Mouse (Mus musculus): ENCODE results near the gene Tdrd5. TPM values are rescaled to one million over a fixed set of nuclear protein-coding genes. Genes with fewer than 3 reads are reported as not detected.

Gene Tdrd5
- total and polyA plus RNA-seq, 3 experiments: not detected

GRCm38 (mm10) chr1:156263946-156264345, 39.5 kb downstream of the Tdrd5 start:
- in situ Hi-C loops (cut with MboI; ENCODE audit: low pct_ligation_motif_present, low pct_unique_long_range_greater_than_20kb, low sequenced_read_pairs) (loop anchor here (10.0 kb wide), 1 partner anchor 271 kb away; no protein-coding TSS in a partner anchor), dilution Hi-C loops (cut with MboI; ENCODE audit: extremely low pct_ligation_motif_present, extremely low pct_unique_long_range_greater_than_20kb, low sequenced_read_pairs) (no loop called here)
- no peak for DNase-seq (ENCODE audit: extremely low read depth)
- TF ChIP-seq UBTF (IDR thresholded peaks at IDR 0.05; ENCODE audit: low read depth, low read length): no peak
- TF ChIP-seq MAX (IDR thresholded peaks at IDR 0.05; ENCODE audit: low read length): no peak
- no peak for TF ChIP-seq RCOR1 (conservative IDR thresholded peaks at IDR 0.05; ENCODE audit: low read depth, low read length)
- TF ChIP-seq CHD2 (IDR thresholded peaks at IDR 0.05; ENCODE audit: low read length): no peak
- no peak for TF ChIP-seq MAFK (IDR thresholded peaks at IDR 0.05; ENCODE audit: insufficient replicate concordance, low read length)
- TF ChIP-seq ZKSCAN1 (IDR thresholded peaks at IDR 0.05; ENCODE audit: borderline replicate concordance, low read depth, low read length): no peak
- TF ChIP-seq RAD21 (IDR thresholded peaks at IDR 0.05; ENCODE audit: low read depth, low read length): no peak
- no peak for TF ChIP-seq MEF2A (IDR thresholded peaks at IDR 0.05; ENCODE audit: borderline replicate concordance, low read depth, low read length)
- Histone ChIP-seq H3K4me1 (ENCODE audit: control insufficient read depth in 1 of 2, insufficient read depth in 2 of 2) (no peaks in the 10 kb centered on the region), H3K9me3 (replicated peaks; ENCODE audit: low read length) (no peaks in the 10 kb centered on the region), H3K79me2 (replicated peaks; ENCODE audit: control insufficient read depth, extremely low read depth, insufficient read depth, poor library complexity, severe bottlenecking) (no peaks in the 10 kb centered on the region), H3K36me3 (replicated peaks in 1 of 2; ENCODE audit: control insufficient read depth in 1 of 2, insufficient read depth in 1 of 2, low read length in 1 of 2) (no peaks in the 10 kb centered on the region), H3K4me3 (replicated peaks in 1 of 3; ENCODE audit: low read depth in 2 of 3, low read length in 2 of 3, poor library complexity in 1 of 3) (no peak overlapping the region), H3K9ac (ENCODE audit: insufficient read depth, low read depth) (no peak overlapping the region), H3K27me3 (replicated peaks) (no peaks in the 10 kb centered on the region), H3K4me2 (ENCODE audit: insufficient read depth, low read depth, poor library complexity, severe bottlenecking) (no peak overlapping the region), H3K27ac (ENCODE audit: insufficient read depth, low read depth) (no peak overlapping the region)

- no peak overlapping the region for H3K4me2 ChIP-seq (ENCODE audit: insufficient read depth, low read depth, poor library complexity, severe bottlenecking)
- no peaks in the 10 kb centered on the region for H3K79me2 ChIP-seq (replicated peaks; ENCODE audit: control insufficient read depth, extremely low read depth, insufficient read depth, poor library complexity, severe bottlenecking)
- no peaks in the 10 kb centered on the region for H3K9me3 ChIP-seq (replicated peaks; ENCODE audit: low read length)
- TF ChIP-seq RCOR1 (conservative IDR thresholded peaks at IDR 0.05; ENCODE audit: low read depth, low read length) (no peak), USF1 (IDR thresholded peaks at IDR 0.05; ENCODE audit: low read depth, low read length) (no peak), SMC3 (IDR thresholded peaks at IDR 0.05; ENCODE audit: low read depth, low read length) (peak; percentile 55), USF2 (conservative IDR thresholded peaks at IDR 0.05; ENCODE audit: low read depth, low read length) (no peak), RAD21 (IDR thresholded peaks at IDR 0.05; ENCODE audit: low read depth, low read length) (peak; percentile 59), SIN3A (IDR thresholded peaks at IDR 0.05; ENCODE audit: low read length) (no peak), E2F4 (IDR thresholded peaks at IDR 0.05; ENCODE audit: insufficient replicate concordance, low read depth, low read length) (no peak), ZMIZ1 (IDR thresholded peaks at IDR 0.05; ENCODE audit: low read depth, low read length) (no peak), NRF1 (IDR thresholded peaks at IDR 0.05; ENCODE audit: low read depth, low read length) (no peak), GABPA (IDR thresholded peaks at IDR 0.05; ENCODE audit: insufficient replicate concordance, low read depth, low read length) (no peak), CTCF (conservative IDR thresholded peaks at IDR 0.05 in 1 of 2, IDR thresholded peaks at IDR 0.05 in 1 of 2; ENCODE audit: low read depth in 2 of 2, low read length in 2 of 2) (peak; percentile 75 to 95), CHD1 (IDR thresholded peaks at IDR 0.05; ENCODE audit: low read depth, low read length) (no peak), PAX5 (IDR thresholded peaks at IDR 0.05; ENCODE audit: low read length) (no peak), TBP (conservative IDR thresholded peaks at IDR 0.05; ENCODE audit: low read depth, low read length) (no peak), ZC3H11A (IDR thresholded peaks at IDR 0.05; ENCODE audit: low read depth, low read length) (no peak)
- H3K4me3 ChIP-seq (replicated peaks in 1 of 3; ENCODE audit: low read depth in 2 of 3, low read length in 2 of 3, poor library complexity in 1 of 3): no peak overlapping the region
- peak; percentile 27 for DNase-seq (ENCODE audit: extremely low read depth)
- dilution Hi-C loops (cut with MboI; ENCODE audit: extremely low pct_ligation_motif_present, extremely low pct_unique_long_range_greater_than_20kb, low sequenced_read_pairs): no loop called here
- in situ Hi-C loops (cut with MboI; ENCODE audit: low pct_ligation_motif_present, low pct_unique_long_range_greater_than_20kb, low sequenced_read_pairs): loop anchor here (10.0 kb wide), 1 partner anchor 271 kb away; no protein-coding TSS in a partner anchor
- H3K36me3 ChIP-seq (replicated peaks in 1 of 2; ENCODE audit: control insufficient read depth in 1 of 2, insufficient read depth in 1 of 2, low read length in 1 of 2): no peaks in the 10 kb centered on the region
- H3K9ac ChIP-seq (ENCODE audit: insufficient read depth, low read depth): no peak overlapping the region
- no peak overlapping the region for H3K27ac ChIP-seq (ENCODE audit: insufficient read depth, low read depth)
- no peaks in the 10 kb centered on the region for H3K4me1 ChIP-seq (ENCODE audit: control insufficient read depth in 1 of 2, insufficient read depth in 2 of 2)
- H3K27me3 ChIP-seq (replicated peaks): no peaks in the 10 kb centered on the region
These were observed 40.1 kb downstream of the Tdrd5 start for GRCm38 (mm10) chr1:156263352-156263751.

Measured in CH12.LX (cell line).